Mouse (Mus musculus) kidney, adult 2 months (tissue): ENCODE measurements around the gene Nav3. TPM values are rescaled to one million over a fixed set of nuclear protein-coding genes. Genes with fewer than 3 reads are reported as not detected.

Experiments
- DNase-seq: peaks from one replicate; pipeline ENCODE4 v3.0.0; 2021
- H3K27ac ChIP-seq: fragments of 200-500 bp; 2 replicates; pipeline ENCODE4 v1.5.1; 2012; ENCODE audit warnings: low read depth, low read length, control low read depth, inconsistent platforms; ENCODE audit not compliant: insufficient read depth
- H3K27me3 ChIP-seq: fragments of 200-500 bp; replicated peaks from 2 replicates; pipeline ENCODE4 v1.6.1; 2012; ENCODE audit warnings: mild to moderate bottlenecking, moderate library complexity, low read length, inconsistent platforms; ENCODE audit not compliant: control insufficient read depth, insufficient read depth
- H3K36me3 ChIP-seq: fragments of 200-500 bp; 2 replicates; pipeline ENCODE4 v1.6.1; 2012; ENCODE audit warnings: mild to moderate bottlenecking, moderate library complexity, low read length, inconsistent platforms; ENCODE audit not compliant: control insufficient read depth, insufficient read depth
- H3K4me1 ChIP-seq: fragments of 200-500 bp; 2 replicates; pipeline ENCODE4 v1.6.1; 2011; ENCODE audit warnings: low read length; ENCODE audit not compliant: control insufficient read depth, insufficient read depth
- H3K4me3 ChIP-seq: fragments of 200-500 bp; 2 replicates; pipeline ENCODE4 v1.5.1; 2011; ENCODE audit warnings: mild to moderate bottlenecking, low read depth, low read length, control low read depth; ENCODE audit not compliant: insufficient read depth
- CTCF ChIP-seq: fragments of 200-500 bp; conservative IDR thresholded peaks from 2 replicates; pipeline ENCODE4 v1.5.1; 2011; ENCODE audit warnings: low read depth, mild to moderate bottlenecking, control low read depth, low read length, moderate library complexity, mixed read lengths; ENCODE audit not compliant: insufficient read depth, insufficient read length
- POLR2A ChIP-seq: fragments of 200-500 bp; IDR thresholded peaks from one replicate; pipeline ENCODE4 v1.6.1; 2011; ENCODE audit warnings: low read depth, low read length, control low read depth
- WGBS: fragments of 180-500 bp; shearing (Covaris S2); methylation state at CpG from one replicate; pipeline ENCODE4 v1.1.7; 2018; 5-methylcytosine and 5-hydroxymethylcytosine counted together
- polyA plus RNA-seq: library from polyadenylated mRNA; depleted of rRNA; stranded (reverse); fragments of >200 nt; gene quantifications from 2 replicates; pipeline ENCODE4 v1.2.3, GENCODE M21; 2012

The Nav3 gene
- polyA plus RNA-seq, 1 experiment, result 1.8 TPM

DNA sequence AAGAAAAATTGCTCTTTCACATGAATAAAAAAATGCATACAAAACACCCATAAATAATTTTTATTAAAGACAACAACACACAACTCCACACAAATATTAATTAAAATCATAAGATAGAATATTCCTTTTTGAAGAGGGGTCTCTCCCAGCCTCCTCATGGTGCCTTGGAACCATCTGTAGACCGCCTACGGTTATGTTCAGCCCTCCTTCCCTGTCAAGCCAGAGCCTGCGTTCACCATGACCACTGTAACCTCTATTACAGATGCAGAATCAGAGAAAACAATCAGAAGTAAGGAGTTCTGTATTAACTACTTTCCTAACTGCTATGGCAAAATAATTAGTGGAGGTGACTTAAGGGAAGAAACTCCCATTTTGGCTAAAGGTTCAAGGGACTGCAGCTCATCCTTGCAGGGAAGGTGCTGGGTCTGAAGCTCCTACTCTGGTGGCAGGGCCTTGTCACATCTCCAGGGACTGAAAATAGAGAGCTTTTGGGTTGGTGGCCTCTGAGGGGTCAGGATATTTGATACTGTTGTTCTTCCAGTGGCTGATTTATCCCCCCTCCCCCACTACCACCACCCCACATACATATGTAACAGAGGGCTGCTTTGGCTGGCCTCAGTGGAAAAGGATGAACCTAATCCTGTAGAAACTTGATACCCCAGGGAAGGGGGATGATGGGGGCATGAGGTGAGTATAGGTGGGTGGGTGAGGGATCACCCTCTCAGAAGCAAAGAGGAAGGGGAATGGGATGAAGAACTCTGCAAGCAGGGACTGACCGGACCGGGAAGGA is 343.1 kb downstream of the Nav3 start:
- Histone ChIP-seq H3K36me3 (no peaks in the 10 kb centered on the region), H3K27ac (no peak overlapping the region), H3K4me1 (no peaks in the 10 kb centered on the region), H3K4me3 (no peak overlapping the region), H3K27me3 (no peaks in the 10 kb centered on the region)
- WGBS, result 52% methylated on average over 5 of the region's 5 CpGs
- DNase-seq, result no peak
- TF ChIP-seq CTCF, result no peak
- TF ChIP-seq POLR2A, result no peak

DNA sequence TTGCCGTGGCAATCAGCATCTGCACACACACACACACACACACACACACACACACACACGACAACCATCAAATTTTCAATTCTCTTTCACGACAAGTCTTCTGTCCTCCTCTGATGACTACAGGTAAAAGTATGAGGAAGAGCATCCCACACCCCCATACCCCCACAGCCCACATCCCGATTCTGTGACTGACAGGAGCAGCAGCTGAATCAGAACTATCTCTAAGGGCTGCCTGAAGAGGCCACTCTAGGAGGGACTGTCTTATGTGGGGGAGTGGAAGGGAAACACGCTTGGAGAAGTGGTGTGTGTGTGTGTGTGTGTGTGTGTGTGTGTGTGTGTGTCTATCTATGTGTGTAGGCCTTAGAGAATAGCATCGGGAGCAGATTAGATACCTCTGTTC is 352.7 kb downstream of the Nav3 start:
- Histone ChIP-seq H3K27ac (no peak overlapping the region), H3K4me3 (no peak overlapping the region), H3K36me3 (no peaks in the 10 kb centered on the region), H3K27me3 (no peaks in the 10 kb centered on the region), H3K4me1 (no peaks in the 10 kb centered on the region)
- DNase-seq, result no peak
- 78% methylated on average over 6 of the region's 6 CpGs for WGBS
- no peak for TF ChIP-seq CTCF
- TF ChIP-seq POLR2A, result no peak

DNA sequence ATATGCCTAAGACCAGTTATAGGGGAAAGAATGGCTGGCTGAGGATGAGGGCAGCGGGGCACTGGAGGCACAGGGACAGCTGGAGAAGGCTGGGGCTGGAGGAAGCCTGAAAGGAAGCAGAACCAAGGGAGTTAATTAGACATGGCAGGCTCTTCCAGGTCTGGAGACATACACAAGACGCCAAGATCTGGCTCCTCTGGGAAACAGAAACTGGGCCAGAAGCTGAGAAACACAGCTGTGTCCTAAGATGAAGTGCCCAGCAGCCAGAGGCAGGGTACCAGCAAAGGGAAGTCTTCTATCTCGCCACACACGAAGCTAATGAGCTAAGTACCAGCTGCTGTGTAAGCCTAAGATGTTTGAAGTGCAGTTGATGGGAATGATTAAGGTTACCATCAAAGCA is 353.8 kb downstream of the Nav3 start:
- Histone ChIP-seq H3K4me3 (no peak overlapping the region), H3K4me1 (no peaks in the 10 kb centered on the region), H3K36me3 (no peaks in the 10 kb centered on the region), H3K27ac (no peak overlapping the region), H3K27me3 (no peaks in the 10 kb centered on the region)
- WGBS, result 52% methylated on average over 4 of the region's 4 CpGs
- no peak for DNase-seq
- no peak for TF ChIP-seq CTCF
- no peak for TF ChIP-seq POLR2A

DNA sequence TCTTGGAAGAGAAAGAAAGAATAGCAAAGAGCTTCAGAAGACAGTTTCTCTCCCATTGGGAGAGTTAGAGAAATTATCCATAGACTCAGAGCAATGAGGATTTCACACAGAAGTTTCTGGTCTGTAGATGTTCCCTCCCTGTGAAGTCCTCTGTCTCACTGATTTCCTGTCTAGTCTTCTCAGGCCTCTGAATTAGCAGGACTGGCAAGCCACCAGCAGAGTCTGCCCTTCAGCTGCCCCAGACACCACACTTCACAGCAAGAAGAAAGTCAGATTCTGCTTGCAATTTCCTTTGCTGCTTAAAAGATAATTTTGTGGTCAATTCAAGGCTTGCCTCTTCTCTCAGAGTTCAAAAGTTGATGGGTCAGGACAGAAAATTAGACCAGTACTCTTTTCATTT is 361.6 kb downstream of the Nav3 start:
- no peak for TF ChIP-seq CTCF
- TF ChIP-seq POLR2A, result no peak
- Histone ChIP-seq H3K4me1 (no peaks in the 10 kb centered on the region), H3K27ac (no peak overlapping the region), H3K4me3 (no peak overlapping the region), H3K27me3 (no peaks in the 10 kb centered on the region), H3K36me3 (no peaks in the 10 kb centered on the region)
- DNase-seq, result peak; percentile 69

DNA sequence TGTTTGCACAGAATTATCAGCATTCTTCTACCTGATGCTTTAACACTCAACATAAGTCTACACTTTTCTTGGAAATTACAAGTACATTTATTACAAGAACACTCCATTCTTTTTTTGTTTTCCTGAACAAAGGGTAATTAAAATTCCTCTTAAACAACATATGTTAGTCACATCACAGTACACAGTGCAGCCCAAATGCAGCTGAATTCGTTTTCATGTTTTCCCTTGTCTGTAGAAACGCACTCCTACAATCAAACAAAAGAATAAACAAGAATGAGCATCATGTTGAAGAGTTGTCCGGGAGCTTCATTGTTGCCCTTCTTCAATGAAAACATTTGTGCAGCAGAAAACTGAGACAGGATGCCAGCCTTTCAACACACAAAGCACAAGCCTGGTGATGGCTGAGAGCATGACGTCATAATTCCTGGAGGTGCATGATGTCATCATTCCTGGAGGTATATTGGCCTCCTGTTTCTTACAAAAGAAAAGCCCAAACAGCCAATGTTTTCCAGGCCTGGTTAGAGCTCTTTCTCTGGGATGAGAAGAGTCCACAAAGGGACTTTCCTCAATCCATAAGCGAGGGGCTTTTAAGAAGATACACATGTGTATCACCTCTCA is 367.5 kb downstream of the Nav3 start:
- TF ChIP-seq POLR2A (no peak), CTCF (no peak)
- no peak for DNase-seq
- Histone ChIP-seq H3K36me3 (no peaks in the 10 kb centered on the region), H3K4me1 (no peaks in the 10 kb centered on the region), H3K4me3 (no peak overlapping the region), H3K27ac (no peak overlapping the region), H3K27me3 (no peaks in the 10 kb centered on the region)
- WGBS, result 77% methylated on average over 5 of the region's 5 CpGs

DNA sequence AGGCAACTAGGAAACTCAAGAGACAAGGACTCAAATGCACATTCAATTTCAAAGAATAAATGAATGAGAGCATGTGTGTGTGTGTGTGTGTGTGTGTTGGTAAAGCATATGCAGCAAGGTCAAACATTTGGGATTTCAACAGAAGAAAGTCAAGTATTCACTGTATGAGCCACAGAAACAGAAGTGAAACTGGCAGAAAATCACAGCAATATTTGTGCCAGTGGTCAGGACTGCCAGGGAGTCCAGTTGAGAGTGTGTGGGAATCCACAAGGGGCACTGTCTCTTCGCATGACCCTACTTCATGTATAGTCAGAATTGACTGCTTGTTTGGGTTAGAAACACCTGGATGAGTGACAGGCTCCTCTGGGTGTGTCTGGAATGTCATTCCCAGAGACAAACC is 370.1 kb downstream of the Nav3 start:
- Histone ChIP-seq H3K27me3 (no peaks in the 10 kb centered on the region), H3K27ac (no peak overlapping the region), H3K4me3 (no peak overlapping the region), H3K4me1 (no peaks in the 10 kb centered on the region), H3K36me3 (no peaks in the 10 kb centered on the region)
- WGBS, result 69% methylated on average over 1 of the region's 1 CpGs
- TF ChIP-seq POLR2A, result no peak
- TF ChIP-seq CTCF, result no peak
- DNase-seq, result no peak

DNA sequence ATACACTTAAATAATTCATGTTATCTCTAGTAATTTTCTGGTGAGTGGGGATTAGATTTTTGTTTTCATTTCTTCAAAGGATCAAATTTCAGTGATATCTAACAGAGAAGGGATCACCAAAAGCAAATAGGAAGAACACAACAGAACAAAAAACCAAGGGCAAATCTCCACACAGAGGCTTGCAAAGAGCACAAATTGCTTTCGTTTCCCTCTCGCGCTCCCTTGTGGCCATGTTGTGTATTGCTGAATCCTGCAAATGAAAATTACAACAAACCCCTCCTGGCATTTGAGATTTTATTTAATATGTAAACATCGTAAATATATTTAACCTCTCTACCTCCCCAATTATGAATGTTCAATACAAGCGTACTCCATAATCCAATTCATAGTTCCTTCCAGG is 370.8 kb downstream of the Nav3 start:
- 4% methylated on average over 5 of the region's 5 CpGs for WGBS
- DNase-seq, result peak; percentile 47
- Histone ChIP-seq H3K36me3 (no peaks in the 10 kb centered on the region), H3K27me3 (no peaks in the 10 kb centered on the region), H3K4me3 (no peak overlapping the region), H3K4me1 (no peaks in the 10 kb centered on the region), H3K27ac (no peak overlapping the region)
- TF ChIP-seq POLR2A (no peak), CTCF (peak; percentile 59)
